Mouse (Mus musculus): ENCODE data around the gene B3gat3.

DNA sequence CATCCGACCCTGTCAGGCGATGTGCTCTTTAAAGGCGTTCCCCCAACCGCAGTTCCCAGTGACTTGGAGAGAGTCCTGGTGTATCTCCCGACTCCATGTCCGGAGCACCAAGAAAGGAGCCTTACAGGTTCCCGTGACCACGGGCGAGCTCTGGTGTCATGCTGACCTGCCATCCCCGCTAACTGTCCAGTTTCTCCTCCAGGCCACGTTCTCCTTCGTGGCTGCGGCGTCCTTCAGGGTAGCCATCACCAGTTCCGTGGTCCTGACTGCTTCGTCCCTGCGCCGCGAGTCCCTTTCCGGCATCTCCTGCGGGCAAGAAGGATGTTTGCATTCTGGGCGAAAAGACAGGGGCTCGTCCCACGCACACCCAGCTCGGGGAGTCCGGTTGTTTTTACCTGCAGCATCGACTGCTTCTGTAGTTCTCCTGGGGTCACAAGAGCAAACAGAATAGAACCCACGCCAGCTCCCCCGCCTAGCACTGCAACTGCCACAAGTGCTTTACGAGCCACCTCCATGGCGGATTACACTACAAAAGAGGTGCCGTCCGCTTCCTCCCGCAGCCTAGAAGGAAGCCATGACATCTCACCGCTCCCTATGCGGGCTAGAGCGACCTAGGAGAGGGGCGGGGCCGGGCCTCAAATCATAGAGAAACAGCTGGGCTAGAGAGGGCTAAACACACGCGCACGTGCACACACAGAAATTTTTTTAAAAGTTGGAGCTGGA is 39.7 kb upstream of the B3gat3 start, which contains the start of gene Uqcc3:
- TF ChIP-seq CTCF (IDR thresholded peaks at IDR 0.05; ENCODE audit: borderline replicate concordance, insufficient read depth, low read length): no peak
- peak; percentile 86 for TF ChIP-seq POLR2A (IDR thresholded peaks at IDR 0.05; ENCODE audit: low read depth, low read length)

Data from embryonic fibroblast, embryonic 13.5 days (primary cell).